Mouse (Mus musculus) left cerebral cortex, adult 8-10 months (tissue): ENCODE measurements around the gene Ggcx. TPM values are rescaled to one million over a fixed set of nuclear protein-coding genes. Genes with fewer than 3 reads are reported as not detected.
A peak's percentile ranks its signal among the peaks of the same experiment; 100 is the strongest.

Experiments
- DNase-seq, 2 experiments: peaks; one replicate each; pipeline ENCODE4 v3.0.0; 2022; ENCODE audit warnings: low spot score in 2 of 2
- total RNA-seq, 4 experiments: library from RNA; stranded (reverse); gene quantifications; 2 replicates each; pipeline ENCODE4 v1.2.4; 2022

Ggcx gene
- total RNA-seq, 4 experiments from 2014 or later, result 20.3 to 24.7 (median 23.5) TPM

DNA sequence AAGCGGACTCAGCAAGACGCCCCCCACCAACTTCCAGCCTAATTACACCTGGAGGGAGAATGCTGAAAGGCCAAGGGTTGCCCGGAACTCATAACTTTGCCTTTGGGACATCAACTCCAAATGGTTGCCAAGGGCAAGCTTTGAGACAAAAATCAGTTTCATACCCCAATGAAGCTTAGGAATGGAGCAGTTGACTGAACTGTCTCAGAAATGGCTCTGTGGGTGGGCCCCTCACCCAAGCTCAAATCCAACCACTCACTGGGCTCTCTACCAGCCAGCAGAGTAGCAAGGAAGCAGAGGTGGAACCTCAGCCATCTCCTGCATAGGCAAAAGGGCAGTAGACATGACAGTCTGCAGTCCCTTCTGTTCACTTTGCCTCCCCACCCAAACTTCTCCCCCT, 26.3 kb upstream of the Ggcx start:
- no peak for DNase-seq

DNA sequence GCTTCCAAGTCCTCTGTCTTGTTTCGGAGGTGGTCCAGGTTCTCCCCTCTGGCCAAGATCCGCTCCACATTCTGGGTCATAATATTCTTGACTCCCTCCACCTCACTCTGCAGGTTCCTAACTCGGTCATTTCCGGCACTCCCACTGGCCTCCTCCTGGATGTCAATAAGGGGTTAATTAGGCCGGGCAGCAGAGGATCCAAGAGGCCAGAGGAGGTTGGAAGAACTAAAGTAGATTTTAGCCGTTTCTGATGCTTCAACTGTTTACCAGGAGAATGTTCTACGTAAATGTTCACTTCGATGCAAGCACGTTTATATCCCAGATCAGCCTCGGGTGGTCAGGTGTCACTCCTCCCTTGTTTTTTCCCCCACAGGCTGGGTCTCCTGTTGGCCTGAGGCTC, 25.8 kb upstream of the Ggcx start:
- DNase-seq, result no peak

DNA sequence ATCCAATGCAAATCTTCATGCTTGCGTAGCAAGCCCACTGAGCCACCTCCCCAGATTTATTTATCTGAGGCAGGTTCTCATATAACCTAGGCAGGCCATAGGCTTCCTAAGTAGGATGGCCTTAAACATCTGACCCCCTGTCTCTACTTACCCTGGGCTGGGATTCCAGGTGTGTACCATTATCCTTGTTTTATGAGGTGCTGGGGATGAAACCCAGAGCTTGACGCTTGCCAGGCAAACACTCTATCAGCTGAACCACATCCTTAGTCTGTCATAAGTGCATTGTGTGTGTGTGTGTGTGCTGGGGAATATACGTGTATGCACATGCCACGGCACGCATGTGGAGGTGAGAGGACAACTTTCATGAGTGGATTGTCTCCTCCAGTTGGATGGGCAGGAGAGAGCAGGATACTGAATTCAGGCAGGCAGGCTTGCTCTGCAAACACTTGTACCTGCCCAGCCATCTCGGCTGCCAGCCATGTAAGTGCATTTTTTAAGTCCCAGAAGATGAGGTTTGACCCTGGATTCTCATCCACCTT, 25.2 kb upstream of the Ggcx start:
- no peak for DNase-seq

DNA sequence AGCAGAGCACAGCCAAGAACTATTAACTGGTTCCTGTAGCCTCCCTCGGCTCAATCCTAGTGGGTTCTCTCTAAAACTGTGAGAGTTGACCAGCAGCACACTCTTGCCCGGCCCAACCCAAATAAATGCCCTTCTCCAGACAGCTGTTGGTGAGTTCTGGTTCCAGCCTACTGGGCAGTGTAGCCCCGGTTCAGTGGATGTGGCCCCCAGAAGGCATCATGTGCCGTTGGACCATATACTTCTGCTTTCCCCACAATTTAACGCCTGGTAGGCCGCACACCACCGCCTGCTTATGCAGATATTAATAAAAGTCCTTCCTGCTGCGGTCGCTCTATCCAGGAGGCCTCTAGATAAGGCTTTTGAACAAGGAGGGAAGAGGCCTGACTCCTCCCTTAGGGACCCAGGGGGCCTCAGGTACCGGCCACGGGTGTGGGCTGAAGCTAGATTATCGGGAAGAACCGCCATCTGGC, 24.6 kb upstream of the Ggcx start:
- DNase-seq, result no peak

DNA sequence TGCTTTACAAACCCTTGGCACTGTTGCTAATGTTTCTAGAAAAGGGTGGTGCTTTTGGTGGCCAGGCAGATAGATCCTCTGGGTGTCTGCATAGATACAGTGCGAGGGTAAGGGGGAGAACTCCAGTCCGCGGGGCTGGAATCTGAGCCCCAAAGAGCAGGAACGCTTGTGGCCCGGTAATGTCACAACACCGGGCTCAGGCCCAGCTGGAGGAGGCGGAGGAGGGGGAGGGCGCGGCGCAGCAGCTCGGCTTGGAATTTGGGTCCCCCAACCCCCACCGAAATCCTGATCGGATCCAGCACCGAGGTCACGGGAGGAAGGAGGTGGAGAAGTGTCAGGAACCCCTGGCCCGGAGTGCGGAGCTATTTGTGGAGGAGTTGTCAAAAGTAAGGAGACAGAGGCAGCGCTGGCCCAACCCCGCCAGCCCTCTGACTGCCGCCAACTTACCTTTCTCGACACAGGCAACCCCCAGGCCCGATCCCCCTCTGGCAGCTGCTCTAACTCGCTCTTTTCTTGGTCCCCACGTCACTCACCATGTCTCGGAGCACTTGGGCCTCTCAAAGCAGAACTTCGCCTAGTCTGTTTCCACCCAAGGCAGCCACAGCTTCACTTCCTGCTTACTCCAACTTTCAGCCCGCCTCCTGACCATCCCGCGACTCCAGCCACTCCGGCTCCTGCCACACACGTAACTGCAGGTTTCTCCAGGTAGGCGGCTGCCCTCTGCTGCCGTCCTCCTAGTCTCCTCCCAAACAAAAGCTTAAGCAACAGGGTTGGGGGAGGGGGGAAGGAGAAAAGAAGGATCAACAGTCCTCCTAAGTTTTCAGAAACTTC, 24.0 kb upstream of the Ggcx start, which contains the start of gene Vamp8:
Gene Vamp8, minus strand, starts transcription at position 763 of the 831 bp plus-strand sequence.
- peak; percentile 20 to 23 for DNase-seq

DNA sequence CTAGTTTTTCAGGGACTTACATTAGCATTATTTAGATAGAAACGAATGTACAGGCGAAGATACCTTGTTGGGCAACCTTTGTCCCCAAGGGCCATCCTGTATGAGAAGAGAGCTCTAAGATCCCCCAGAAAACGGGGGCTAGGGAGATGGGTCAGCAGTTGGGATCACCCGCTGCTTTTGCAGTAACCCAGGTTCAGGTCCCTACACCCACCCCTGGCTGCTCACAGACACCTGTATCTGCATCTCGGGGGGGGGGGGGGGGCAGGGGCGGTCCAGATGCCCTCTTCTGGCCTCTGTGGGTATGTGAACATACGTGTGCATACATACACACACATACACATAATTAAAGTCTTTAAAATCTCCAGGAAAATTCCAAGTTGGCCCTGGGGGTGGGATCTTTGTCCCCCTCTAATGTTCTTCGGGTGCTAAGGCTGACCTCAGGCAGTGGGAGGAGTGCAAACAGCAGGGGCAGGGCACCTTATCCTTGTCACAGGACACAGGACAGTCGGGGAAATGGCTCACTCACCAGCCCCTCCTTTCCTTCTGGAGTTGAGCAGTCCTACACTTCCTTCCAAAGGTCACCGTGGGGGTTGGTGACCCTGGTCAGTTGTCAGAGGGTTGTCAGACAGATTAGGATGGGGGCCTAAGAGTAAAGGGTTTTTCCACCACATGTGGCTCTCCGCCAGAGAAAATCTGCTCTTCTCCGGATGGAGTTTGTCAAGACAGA, 23.1 kb upstream of the Ggcx start:
- DNase-seq, result no peak

DNA sequence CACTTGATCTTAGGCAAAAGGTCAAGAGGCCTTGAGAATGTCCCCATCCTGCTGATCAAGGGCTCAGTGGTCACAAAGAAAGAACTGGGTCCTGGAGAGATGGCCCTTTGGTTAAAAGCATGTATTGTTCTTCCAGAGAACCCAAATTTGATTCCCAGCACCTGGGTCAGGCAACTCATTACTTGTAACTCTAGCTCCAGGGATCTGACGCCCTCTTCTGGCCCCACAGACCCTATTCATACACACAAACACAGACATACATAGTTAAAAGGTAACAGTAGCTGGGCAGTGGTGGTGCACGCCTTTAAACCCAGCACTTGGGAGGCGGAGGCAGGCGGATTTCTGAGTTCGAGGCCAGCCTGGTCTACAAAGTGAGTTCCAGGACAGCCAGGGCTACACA, 21.8 kb upstream of the Ggcx start:
- no peak for DNase-seq

DNA sequence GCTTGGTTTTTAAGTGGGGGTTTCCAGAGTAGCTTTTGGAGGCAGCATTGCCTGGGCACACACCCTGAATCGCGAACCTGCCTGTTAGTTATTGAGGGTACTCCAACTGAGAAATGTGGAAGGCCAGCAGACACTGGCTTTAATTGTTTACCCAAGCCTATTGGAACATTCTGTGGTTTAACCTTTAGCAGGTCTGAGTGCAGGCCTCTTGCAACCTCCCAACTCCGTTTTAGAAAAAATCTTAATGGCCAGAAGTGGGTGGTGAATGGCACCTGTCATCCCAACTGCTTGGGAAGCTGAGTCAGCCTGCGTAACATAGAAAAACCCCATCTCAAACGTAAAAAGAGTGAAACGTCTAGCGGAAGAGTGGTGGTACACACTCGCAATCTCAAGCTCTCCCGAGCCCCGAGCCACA, 17.3 kb upstream of the Ggcx start:
- DNase-seq, result no peak

DNA sequence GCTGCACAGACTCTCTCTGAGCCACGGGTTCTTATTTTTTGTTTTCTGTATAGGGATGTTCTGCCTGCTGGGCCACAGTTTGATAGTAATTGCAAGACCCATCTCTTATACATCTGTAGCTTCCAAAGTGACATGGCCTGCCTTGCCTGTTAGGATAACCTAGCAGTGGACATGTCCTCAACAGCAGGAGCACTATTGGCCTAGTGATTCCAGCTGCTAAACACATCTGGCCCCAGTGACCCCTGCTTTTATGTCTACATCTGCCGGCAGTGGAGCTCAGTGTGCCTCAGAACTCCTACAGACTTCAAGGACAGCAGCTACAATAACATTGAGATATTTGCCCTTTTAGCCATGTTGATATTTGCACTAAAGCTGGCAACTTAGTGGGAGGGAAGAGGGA, 14.1 kb upstream of the Ggcx start:
- DNase-seq, result no peak

DNA sequence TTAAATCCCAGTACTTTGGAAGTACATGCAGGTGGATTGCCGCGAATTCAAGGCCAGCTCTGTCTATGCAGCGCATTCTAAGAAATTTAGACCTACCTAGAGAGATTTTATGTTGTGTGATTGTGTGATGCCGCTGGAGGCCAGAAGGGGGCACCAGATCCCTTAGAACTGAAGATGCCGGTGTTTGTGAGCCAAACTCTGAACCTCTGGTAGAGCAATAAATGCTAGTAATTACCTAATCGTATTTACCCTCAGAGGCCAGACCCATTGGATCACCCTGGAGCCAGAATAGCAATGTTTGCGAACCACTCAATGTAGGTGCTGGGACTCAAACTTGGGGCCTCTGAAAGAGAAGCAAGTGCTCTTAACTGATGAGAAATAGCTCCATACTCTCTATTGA, 12.2 kb upstream of the Ggcx start:
- DNase-seq, result peak; percentile 33 to 76

DNA sequence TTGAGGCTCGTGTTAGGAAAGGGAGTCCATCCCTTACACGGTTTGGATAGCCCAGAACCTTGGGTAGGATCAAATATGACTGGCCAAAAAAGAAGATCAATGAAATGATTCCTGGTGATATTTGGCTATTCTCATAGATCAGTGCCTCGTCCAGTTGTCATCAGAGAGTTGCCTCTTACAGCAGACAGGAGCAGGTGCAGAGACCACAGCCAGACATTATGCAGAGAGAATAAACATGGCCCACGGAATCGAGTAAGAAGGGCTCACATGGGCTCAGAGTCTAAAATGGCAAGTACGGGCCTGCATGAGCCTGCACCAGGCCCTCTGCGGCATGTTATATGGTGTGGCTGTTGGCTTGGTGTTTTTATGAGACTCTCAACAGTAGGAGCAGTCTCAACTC, 8.8 kb upstream of the Ggcx start:
- DNase-seq, result no peak

DNA sequence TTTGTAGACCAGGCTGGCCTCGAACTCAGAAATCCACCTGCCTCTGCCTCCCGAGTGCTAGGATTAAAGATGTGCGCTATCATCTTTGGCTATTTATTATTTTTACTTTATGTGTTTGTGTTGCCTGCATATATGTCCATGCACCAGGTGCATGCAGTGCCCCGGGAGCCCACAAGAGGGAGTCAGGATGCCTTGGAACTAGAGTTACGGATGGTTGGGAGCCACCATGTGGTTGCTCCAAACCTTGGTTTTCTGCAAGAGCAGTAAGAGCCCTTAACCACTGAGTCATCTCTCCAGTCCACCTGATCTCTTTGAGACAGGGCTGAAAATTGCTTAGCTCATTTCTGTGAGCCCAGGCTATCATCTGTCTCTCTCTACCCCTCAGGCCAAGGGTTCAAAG, 7.0 kb upstream of the Ggcx start:
- peak; percentile 62 to 72 for DNase-seq

DNA sequence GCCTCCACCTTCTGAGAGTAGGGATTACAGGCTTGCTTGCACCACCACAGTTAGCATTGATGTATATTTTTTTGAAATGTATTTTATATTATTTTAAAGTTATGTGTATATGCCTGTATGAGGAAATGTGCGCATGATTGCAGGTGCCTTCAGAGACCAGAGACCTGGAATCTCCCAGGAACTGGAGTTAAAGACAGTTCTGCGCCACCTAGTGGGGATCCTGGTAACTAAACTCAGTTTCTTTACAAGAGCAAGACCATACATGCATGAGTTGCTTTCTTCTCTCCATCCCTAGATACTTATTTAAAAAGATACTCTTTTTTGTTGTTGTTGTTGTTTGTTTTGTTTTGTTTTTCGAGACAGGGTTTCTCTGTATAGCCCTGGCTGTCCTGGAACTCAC, 4.5 kb upstream of the Ggcx start:
- no peak for DNase-seq

DNA sequence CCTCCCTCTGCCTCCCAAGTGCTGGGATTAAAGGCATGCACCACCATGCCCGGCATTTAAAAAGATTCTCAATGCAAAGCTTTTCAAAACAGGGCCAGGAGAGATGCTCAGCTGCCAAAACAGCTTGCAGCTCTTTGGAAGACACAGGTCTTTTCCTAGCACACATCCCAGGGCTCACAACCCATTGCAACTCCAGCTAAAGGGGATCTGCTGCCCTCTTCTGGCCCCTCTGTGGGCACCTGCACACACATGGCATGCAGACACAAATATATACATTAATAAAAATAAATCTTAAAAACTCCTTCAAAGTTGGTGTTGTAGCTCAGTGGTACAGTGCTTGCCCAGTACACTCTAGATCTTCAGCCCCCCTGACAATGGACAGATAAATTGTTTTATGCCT, 4.1 kb upstream of the Ggcx start:
- DNase-seq, result no peak

DNA sequence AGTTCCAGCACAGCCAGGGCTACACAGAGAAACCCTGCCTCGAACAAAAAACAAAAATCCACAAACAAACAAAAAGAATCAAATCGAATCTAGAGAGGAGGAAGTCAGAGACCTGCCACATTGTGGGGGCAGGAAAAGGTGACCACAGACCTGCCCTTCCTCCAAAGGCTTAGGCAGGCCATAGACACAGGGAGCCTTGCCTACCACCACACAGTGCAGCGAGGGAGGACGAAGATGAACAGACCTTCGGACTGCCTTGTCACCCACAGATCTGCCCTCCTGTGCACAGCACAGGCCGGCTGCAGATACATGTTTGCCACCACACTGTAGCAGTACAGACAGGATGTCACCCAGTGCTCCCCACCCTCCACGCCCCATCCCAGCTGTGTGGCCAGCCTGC, 3.6 kb upstream of the Ggcx start:
- no peak for DNase-seq

DNA sequence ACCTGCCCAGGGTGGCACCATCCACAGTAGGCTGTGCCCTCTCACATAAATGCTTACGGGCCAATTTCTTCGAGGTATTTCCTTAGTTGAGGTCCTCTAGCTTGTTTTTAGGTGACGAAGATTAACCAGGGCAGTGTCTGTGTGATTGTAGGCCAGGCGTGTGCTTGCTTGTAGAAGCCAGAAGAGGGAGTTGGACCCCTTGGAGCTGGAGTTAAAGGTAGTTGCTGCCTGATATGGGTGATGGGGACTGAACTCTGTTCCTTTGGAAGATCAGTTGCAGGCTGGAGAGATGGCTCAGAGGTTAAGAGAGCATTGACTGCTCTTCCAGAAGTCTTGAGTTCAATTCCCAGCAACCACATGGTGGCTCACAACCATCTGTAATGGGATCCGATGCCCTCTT, 1.1 kb downstream of the Ggcx start:
- DNase-seq, result no peak

DNA sequence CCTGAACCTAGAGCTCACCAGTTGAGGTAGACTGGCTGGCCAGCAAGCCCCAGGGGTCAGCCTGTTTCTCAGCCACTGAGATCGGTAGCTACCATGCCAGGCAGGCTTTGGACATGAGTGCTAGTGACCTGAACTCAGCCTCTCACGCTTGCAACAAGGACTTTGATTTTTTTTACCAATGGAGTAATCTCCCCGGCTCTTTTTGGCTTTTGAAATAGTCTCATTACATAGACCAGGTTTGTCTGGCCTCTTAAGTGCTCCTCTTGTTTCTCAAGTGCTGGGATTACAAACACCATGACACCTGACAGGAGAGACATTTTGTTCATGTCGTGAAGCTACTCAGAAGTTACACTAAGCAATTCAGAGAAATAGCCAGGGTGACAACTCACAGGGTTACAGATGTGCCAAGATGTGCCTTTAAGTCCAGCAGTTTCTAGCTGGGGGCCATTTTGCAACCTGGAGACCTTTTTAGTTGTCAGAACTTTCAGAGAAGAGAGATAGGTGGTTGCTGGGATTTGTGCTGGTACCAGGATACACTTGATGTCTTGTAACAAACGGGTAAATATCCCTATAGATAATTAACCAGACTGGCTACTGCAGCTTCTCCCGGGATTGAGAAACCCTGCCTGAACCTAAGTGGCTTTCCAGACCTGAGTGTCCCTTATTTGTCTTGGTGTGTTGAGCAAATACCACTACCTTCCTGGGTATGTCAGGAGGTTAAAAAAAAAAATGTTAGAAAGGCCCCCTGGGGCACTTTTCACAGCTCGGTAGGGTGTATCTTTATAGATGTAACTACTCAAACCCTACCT, 2.1 kb downstream of the Ggcx start:
- DNase-seq, result no peak

DNA sequence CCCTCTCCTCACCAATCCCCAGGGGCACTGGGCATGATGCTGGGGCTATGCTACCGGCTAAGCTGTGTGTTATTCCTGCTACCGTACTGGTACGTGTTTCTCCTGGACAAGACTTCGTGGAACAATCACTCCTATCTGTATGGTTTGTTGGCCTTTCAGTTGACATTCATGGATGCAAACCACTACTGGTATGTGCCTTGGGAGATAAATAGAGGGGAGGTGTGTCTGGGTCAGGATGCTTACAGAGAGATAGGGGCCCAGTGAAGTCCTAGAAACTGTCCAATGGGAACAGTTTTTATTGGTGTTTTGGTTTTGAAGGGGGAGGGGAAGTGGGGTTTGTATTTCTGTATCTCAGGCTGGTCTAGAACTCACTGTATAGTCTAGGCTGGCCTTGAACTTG, 4.2 kb downstream of the Ggcx start:
- DNase-seq, result no peak

DNA sequence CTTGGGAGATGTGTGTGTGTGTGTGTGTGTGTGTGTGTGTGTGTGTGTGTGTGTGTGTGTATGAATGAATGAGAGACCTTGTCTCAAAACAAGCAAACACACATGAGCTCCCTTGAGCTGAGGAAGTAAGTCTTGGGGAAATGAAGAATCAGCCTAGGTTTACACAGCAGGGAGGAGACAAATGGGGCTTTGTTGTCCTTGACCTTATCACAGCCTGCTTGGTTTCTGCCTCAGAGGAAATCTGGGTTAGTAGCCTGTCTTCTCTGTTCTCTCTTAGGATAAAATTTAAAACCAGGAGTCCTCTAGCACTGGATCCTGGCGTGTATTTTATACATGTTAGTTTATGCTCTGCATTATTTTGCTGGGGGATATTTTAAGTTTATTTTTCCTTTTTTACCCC, 5.7 kb downstream of the Ggcx start:
- DNase-seq, result no peak

DNA sequence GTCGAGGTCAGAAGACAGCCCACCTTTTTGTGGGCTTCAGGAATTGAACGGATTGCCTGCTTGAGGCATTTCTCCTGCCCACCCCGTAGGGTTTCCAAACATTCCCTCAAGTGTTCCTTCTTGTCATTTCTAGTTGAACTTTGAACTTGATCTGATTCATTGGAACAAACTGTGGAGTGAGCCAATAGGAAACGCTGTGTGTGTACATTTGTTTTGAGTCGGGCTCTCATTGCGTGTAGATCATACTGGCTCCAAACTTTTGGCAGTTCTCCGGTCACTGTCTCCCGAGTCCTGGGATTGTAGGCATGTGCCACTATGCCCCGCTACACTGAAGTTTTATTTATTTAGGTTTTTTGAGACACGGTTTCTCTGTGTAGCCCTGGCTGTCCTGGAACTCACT, 6.8 kb downstream of the Ggcx start:
- no peak for DNase-seq

DNA sequence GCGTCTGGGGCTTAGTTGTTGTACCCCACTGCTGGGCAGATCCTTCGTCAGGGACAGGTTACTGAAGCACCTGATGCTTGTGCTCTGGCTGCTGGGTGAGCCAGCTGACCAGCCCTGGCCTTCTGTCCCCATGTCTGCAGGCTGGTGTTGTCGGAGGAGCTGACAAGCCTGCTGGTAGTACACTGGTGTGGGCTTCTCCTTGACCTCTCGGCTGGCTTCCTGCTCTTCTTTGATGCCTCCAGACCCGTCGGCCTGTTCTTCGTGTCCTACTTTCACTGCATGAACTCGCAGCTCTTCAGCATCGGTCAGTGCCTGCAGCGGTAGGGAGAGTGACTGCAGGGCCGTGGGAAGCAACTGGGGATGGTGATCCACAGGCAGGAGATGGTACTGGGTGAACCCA, 11.5 kb downstream of the Ggcx start:
- DNase-seq, result no peak

DNA sequence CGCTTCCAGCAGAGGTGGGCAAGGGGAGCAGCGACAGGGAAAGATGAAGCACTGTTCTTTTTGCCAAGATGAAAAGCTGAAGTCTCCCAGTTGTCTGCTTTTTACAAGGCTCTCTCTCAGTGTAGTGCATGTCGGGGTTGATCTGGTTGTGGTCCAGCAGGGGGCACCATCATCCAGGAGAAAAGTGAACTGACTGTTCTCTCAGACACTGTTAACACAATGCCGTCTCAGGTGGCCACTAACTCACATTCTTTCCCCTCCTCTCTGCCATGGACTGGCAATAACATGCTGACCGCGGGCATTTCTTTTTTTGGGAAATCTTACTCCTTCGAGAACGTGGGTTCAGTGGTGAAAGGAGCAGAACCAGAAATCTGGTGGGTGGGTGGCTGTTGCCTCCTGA, 13.9 kb downstream of the Ggcx start:
- DNase-seq, result peak in 1 of 2 experiments; percentile 56
